Comparison of ENCODE assay signal across 8 mouse cellular contexts in the genomic region with DNA sequence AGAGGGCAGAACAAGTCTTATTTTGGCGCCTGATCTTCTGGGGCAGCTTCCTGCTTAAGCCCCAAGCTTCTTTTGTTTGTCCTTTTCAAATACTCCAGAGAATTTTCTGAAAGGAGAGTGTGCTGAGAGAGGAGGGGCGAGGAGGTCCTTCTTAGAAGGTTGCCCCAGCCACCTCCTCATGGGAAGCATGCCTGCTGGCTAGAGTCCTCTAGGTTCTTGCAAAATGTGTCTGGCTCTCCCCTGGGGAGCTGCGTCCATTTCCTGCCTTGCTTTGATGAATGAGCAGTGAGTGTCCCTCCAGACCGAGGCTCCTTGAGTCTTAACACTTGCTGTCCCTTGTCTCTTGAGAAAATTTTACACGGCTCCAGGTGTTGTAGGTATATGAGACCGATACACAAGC. TPM values are rescaled to one million over a fixed set of nuclear protein-coding genes. Genes with fewer than 3 reads are reported as not detected.
DNase-seq lines count a peak whose midpoint lies in the region.

No protein-coding gene starts in this region.

- DNase-seq in gastrocnemius, postnatal 14 days: peak; percentile 57
- DNase-seq in gastrocnemius, postnatal 4 days (ENCODE audit: low spot score in 2 of 2): no peak
- DNase-seq in 3T3-L1 (ENCODE audit: low read depth, low spot score): peak; percentile 43
- peak; percentile 57 to 68 for DNase-seq in adrenal gland, postnatal 36 days
- peak; percentile 52 to 54 for DNase-seq in kidney, postnatal 4 days
- no peak for DNase-seq in MN1 (ENCODE audit: low spot score)
- no peak for DNase-seq in right cerebral cortex, adult 18-20 months
- no peak for DNase-seq in embryo, embryonic 11 days

- intact Hi-C loops in gastrocnemius, postnatal 14 days (cut with DNase I; ENCODE audit: low total_unique reads): no loop called here

RNA-seq across cellular contexts. Expression of gene Rasa3, which starts 11.1 kb away (rescaled TPM):
- 10 to 100 TPM; 18.5 to 18.8 TPM for total RNA-seq in gastrocnemius, postnatal 14 days (2021)
- 10 to 100 TPM; 41.5 to 43.1 TPM for total RNA-seq in gastrocnemius, postnatal 4 days (2021)
- 10 to 100 TPM; 34.5 to 64.0 TPM for total RNA-seq in adrenal gland, postnatal 36 days (2021)

RNA-seq across cellular contexts. Expression of gene Cfap97d2, which starts 17.2 kb away (rescaled TPM):
- total RNA-seq in gastrocnemius, postnatal 14 days (2021): not detected
- total RNA-seq in gastrocnemius, postnatal 4 days (2021): not detected
- under 1 TPM in 1 of 2 experiments, not detected in 1; 0.20 TPM for total RNA-seq in adrenal gland, postnatal 36 days (2021)

Comparison
In these comparisons a context has a peak if more than half of its experiments do, and no peak if none do; other contexts are left out.
1. DNase-seq: peak in gastrocnemius, postnatal 14 days (single experiment), 3T3-L1 (single experiment), adrenal gland, postnatal 36 days (2 of 2) and kidney, postnatal 4 days (2 of 2); none in gastrocnemius, postnatal 4 days (0 of 2), MN1 (single experiment), right cerebral cortex, adult 18-20 months (single experiment) and embryo, embryonic 11 days (single experiment).